Mouse (Mus musculus) frontal cortex, postnatal 14 days (tissue): ENCODE data around the gene Mto1.
"Not testable (repeated sequence)": the region's sequence is repeated elsewhere in the genome, so short reads cannot be mapped to it uniquely, and the experiment has no call there.

Experiments
- DNase-seq, 2 experiments: peaks; one replicate each; pipeline ENCODE4 v3.0.0; 2022; ENCODE audit warnings: low spot score in 2 of 2

Gene Mto1

GRCm38 (mm10) chr9:78506002-78506721 lies 58.2 kb downstream of the Mto1 start:
- no peak for DNase-seq

- DNase-seq: no peak
Measured at GRCm38 (mm10) chr9:78506722-78507077, 58.7 kb downstream of the Mto1 start.

- no peak for DNase-seq
Measured at GRCm38 (mm10) chr9:78508106-78508786, 60.2 kb downstream of the Mto1 start.

- DNase-seq: no peak
Measured at GRCm38 (mm10) chr9:78511705-78512104, 63.7 kb downstream of the Mto1 start.

- no peak for DNase-seq
Measured at GRCm38 (mm10) chr9:78513776-78514500, 65.9 kb downstream of the Mto1 start.

- DNase-seq: no peak
Measured at GRCm38 (mm10) chr9:78514681-78515080, 66.7 kb downstream of the Mto1 start.

GRCm38 (mm10) chr9:78516125-78516524 lies 68.1 kb downstream of the Mto1 start:
- DNase-seq: no peak

GRCm38 (mm10) chr9:78517237-78517636 lies 69.2 kb downstream of the Mto1 start:
- DNase-seq: not testable (repeated sequence)

GRCm38 (mm10) chr9:78520127-78520779 lies 72.2 kb downstream of the Mto1 start:
- DNase-seq: no peak

- peak; percentile 28 to 57 for DNase-seq
Measured at GRCm38 (mm10) chr9:78520780-78521601, 73.0 kb downstream of the Mto1 start.

- no peak for DNase-seq
Measured at GRCm38 (mm10) chr9:78521689-78522088, 73.7 kb downstream of the Mto1 start.
